Mouse (Mus musculus): Measurements from ENCODE around the gene Yy1.
A peak's percentile ranks its signal among the peaks of the same experiment; 100 is the strongest.

Gene Yy1

GRCm38 (mm10) chr12:108768196-108768854, 24.4 kb upstream of the Yy1 start:
- DNase-seq (ENCODE audit: low read depth), result no peak

- DNase-seq (ENCODE audit: low read depth), result no peak
Measured at GRCm38 (mm10) chr12:108780108-108780877, 12.5 kb upstream of the Yy1 start.

GRCm38 (mm10) chr12:108785161-108785560, 7.6 kb upstream of the Yy1 start:
- DNase-seq (ENCODE audit: low read depth), result no peak

- no peak for DNase-seq (ENCODE audit: low read depth)
Measured at GRCm38 (mm10) chr12:108787329-108787728, 5.4 kb upstream of the Yy1 start.

- peak; percentile 89 for DNase-seq (ENCODE audit: low read depth)
Measured at GRCm38 (mm10) chr12:108792152-108792545, 624 bp upstream of the Yy1 start.

- DNase-seq (ENCODE audit: low read depth), result no peak
Measured at GRCm38 (mm10) chr12:108793453-108793941, 724 bp downstream of the Yy1 start.

- DNase-seq (ENCODE audit: low read depth), result peak; percentile 92
Measured at GRCm38 (mm10) chr12:108794078-108794711, 1.4 kb downstream of the Yy1 start.

GRCm38 (mm10) chr12:108794979-108795537, 2.3 kb downstream of the Yy1 start:
- peak; percentile 30 for DNase-seq (ENCODE audit: low read depth)

- DNase-seq (ENCODE audit: low read depth), result no peak
Measured at GRCm38 (mm10) chr12:108801613-108802012, 8.8 kb downstream of the Yy1 start.

- DNase-seq (ENCODE audit: low read depth), result no peak
Measured at GRCm38 (mm10) chr12:108804388-108804787, 11.6 kb downstream of the Yy1 start.

GRCm38 (mm10) chr12:108808465-108808864, 15.7 kb downstream of the Yy1 start:
- DNase-seq (ENCODE audit: low read depth), result no peak

- no peak for DNase-seq (ENCODE audit: low read depth)
Measured at GRCm38 (mm10) chr12:108809771-108810170, 17.0 kb downstream of the Yy1 start.

- no peak for DNase-seq (ENCODE audit: low read depth)
Measured at GRCm38 (mm10) chr12:108810309-108810708, 17.5 kb downstream of the Yy1 start.

GRCm38 (mm10) chr12:108811133-108811532, 18.4 kb downstream of the Yy1 start:
- DNase-seq (ENCODE audit: low read depth), result peak; percentile 68

- no peak for DNase-seq (ENCODE audit: low read depth)
Measured at GRCm38 (mm10) chr12:108812463-108812862, 19.7 kb downstream of the Yy1 start.

- DNase-seq (ENCODE audit: low read depth), result no peak
Measured at GRCm38 (mm10) chr12:108814470-108814869, 21.7 kb downstream of the Yy1 start.

GRCm38 (mm10) chr12:108816569-108816968, 23.8 kb downstream of the Yy1 start:
- no peak for DNase-seq (ENCODE audit: low read depth)

GRCm38 (mm10) chr12:108820461-108820860, 27.7 kb downstream of the Yy1 start:
- no peak for DNase-seq (ENCODE audit: low read depth)

- DNase-seq (ENCODE audit: low read depth), result no peak
Measured at GRCm38 (mm10) chr12:108823036-108823435, 30.3 kb downstream of the Yy1 start.

- no peak for DNase-seq (ENCODE audit: low read depth)
Measured at GRCm38 (mm10) chr12:108824225-108824874, 31.6 kb downstream of the Yy1 start.

- no peak for DNase-seq (ENCODE audit: low read depth)
Measured at GRCm38 (mm10) chr12:108825561-108826224, 32.9 kb downstream of the Yy1 start.
